Mouse (Mus musculus) bone marrow macrophage, adult 2 months (primary cell): ENCODE data around the gene Prpf4. TPM values are rescaled to one million over a fixed set of nuclear protein-coding genes. Genes with fewer than 3 reads are reported as not detected.

Experiments used
- H3K27ac ChIP-seq: 2 replicates; pipeline ENCODE4 v1.5.1; 2012; ENCODE audit warnings: low read depth, low read length; ENCODE audit not compliant: insufficient read depth
- H3K4me1 ChIP-seq: 2 replicates; pipeline ENCODE4 v1.6.1; 2012; ENCODE audit warnings: low read length; ENCODE audit not compliant: control insufficient read depth, insufficient read depth
- H3K4me3 ChIP-seq: 2 replicates; pipeline ENCODE4 v1.5.1; 2012; ENCODE audit warnings: mild to moderate bottlenecking, low read length, moderate library complexity; ENCODE audit not compliant: insufficient read depth
- CTCF ChIP-seq: IDR thresholded peaks from 2 replicates; pipeline ENCODE4 v1.5.1; 2012; ENCODE audit warnings: low read depth, mild to moderate bottlenecking, low read length, moderate library complexity
- POLR2A ChIP-seq: IDR thresholded peaks from 2 replicates; pipeline ENCODE4 v1.6.1; 2012; ENCODE audit warnings: mild to moderate bottlenecking, low read depth, low read length, borderline replicate concordance
- polyA plus RNA-seq: library from polyadenylated mRNA; stranded (reverse); fragments of >200 nt; gene quantifications from 2 replicates; pipeline ENCODE4 v1.2.4, GENCODE M21; 2012; ENCODE audit not compliant: missing spikeins, insufficient read depth, insufficient read length

Prpf4 gene
- polyA plus RNA-seq, 1 experiment: 10.1 TPM

- no peak for TF ChIP-seq POLR2A
- no peak for TF ChIP-seq CTCF
- H3K4me1 ChIP-seq: peaks cover 3% of the 10 kb centered on the region
- no peak overlapping the region for H3K27ac ChIP-seq
- no peak overlapping the region for H3K4me3 ChIP-seq
Observed at GRCm38 (mm10) chr4:62472071-62472470, 63.5 kb downstream of the Prpf4 start.

GRCm38 (mm10) chr4:62475131-62475530 lies 66.5 kb downstream of the Prpf4 start:
- TF ChIP-seq POLR2A (no peak), CTCF (no peak)
- Histone ChIP-seq H3K27ac (no peak overlapping the region), H3K4me3 (no peak overlapping the region), H3K4me1 (peaks cover 7% of the 10 kb centered on the region)

GRCm38 (mm10) chr4:62475793-62476192 lies 67.2 kb downstream of the Prpf4 start:
- TF ChIP-seq POLR2A: no peak
- no peak for TF ChIP-seq CTCF
- H3K4me1 ChIP-seq: peaks cover 11% of the 10 kb centered on the region
- H3K4me3 ChIP-seq: no peak overlapping the region
- no peak overlapping the region for H3K27ac ChIP-seq

Other genes with a start within 250 kb of the Prpf4 start
- gene Zfp37, start 177.8 kb upstream of the Prpf4 start, polyA plus RNA-seq: not detected in 2 replicates
- 72.9 and 73.7 TPM in 2 replicates for gene Slc31a2, start 146.2 kb upstream of the Prpf4 start, polyA plus RNA-seq
- 92.2 and 95.1 TPM in 2 replicates for gene Fkbp15, start 48.2 kb upstream of the Prpf4 start, polyA plus RNA-seq
- gene Slc31a1, start 48.1 kb upstream of the Prpf4 start, polyA plus RNA-seq: 64.1 and 71.0 TPM in 2 replicates
- gene Cdc26, start 155 bp upstream of the Prpf4 start, polyA plus RNA-seq: 54.8 and 71.2 TPM in 2 replicates
- gene Rnf183, start 26.5 kb downstream of the Prpf4 start, polyA plus RNA-seq: not detected in 2 replicates
- 0.94 TPM in 1 of 2 replicates, not detected in the other for gene Wdr31, start 62.1 kb downstream of the Prpf4 start, polyA plus RNA-seq
- 0.55 TPM in 1 of 2 replicates, not detected in the other for gene Bspry, start 71.3 kb downstream of the Prpf4 start, polyA plus RNA-seq
- gene Hdhd3, start 94.7 kb downstream of the Prpf4 start, polyA plus RNA-seq: 0.46 and 2.2 TPM in 2 replicates
- 9.2 and 10.3 TPM in 2 replicates for gene Alad, start 111.1 kb downstream of the Prpf4 start, polyA plus RNA-seq
- 32.2 and 33.8 TPM in 2 replicates for gene Pole3, start 116.3 kb downstream of the Prpf4 start, polyA plus RNA-seq
- 0.60 TPM in 1 of 2 replicates, not detected in the other for gene 4933430I17Rik, start 116.6 kb downstream of the Prpf4 start, polyA plus RNA-seq
- gene Rgs3, start 151.1 kb downstream of the Prpf4 start, polyA plus RNA-seq: 17.2 and 19.7 TPM in 2 replicates